Mouse (Mus musculus) testis, adult 2 months (tissue): ENCODE measurements around the gene Ttc23.

Experiments
- CTCF ChIP-seq: fragments of 200-500 bp; IDR thresholded peaks from 2 replicates; pipeline ENCODE4 v1.5.1; 2012; ENCODE audit warnings: low read depth, mild to moderate bottlenecking, inconsistent platforms, low read length, moderate library complexity; ENCODE audit not compliant: control insufficient read depth, insufficient read depth, insufficient replicate concordance
- POLR2A ChIP-seq: fragments of 200-500 bp; IDR thresholded peaks from 2 replicates; pipeline ENCODE4 v1.6.1; 2012; ENCODE audit warnings: low read depth, mild to moderate bottlenecking, inconsistent platforms, low read length, moderate library complexity; ENCODE audit not compliant: control insufficient read depth

DNA sequence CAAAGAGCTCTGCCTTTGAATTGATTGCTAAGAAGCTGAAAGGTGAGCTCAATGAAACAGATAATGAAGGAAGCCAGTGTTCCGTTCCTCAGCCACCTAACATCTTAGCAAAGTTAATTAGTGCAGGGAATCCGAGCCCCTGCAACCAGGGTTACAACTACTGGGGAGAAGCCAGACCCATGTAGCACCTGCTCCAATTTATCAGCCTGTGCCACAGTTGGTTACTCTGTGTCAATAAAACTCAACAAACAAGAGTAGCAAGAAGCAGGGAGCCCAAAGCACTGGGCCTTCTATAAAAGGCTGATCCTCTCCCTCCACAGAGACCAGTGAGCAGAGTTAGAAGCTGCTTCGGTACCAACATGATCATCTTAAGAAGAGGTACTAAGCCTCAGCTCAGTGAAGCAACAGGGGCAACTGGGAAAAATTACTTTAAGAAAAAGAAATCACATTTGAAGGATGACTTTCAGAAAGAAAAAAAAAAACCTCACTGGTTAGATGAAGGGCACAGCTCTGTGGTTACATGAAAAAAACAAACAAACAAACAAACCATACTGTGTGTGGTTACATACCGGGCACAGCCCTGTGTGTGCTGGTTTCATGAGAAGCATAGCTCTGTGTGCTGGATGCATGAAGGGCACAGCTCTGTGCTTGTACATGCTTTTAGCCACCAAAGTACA, 38.7 kb upstream of the Ttc23 start:
- TF ChIP-seq POLR2A (no peak), CTCF (no peak)
